Mouse (Mus musculus) G1E (cell line): Measurements from ENCODE around the gene Cidec. TPM values are rescaled to one million over a fixed set of nuclear protein-coding genes. Genes with fewer than 3 reads are reported as not detected.

Experiments used
- ATAC-seq: 2 replicates; pipeline ENCODE4 v1.8.0; 2016; ENCODE audit warnings: mild to moderate bottlenecking; ENCODE audit not compliant: insufficient number of reproducible peaks, poor library complexity, low FRiP score, severe bottlenecking; ENCODE audit errors: extremely low read depth
- DNase-seq: peaks from one replicate; pipeline ENCODE4 v3.0.0; 2012; ENCODE audit warnings: low spot score
- H3K27me3 ChIP-seq: 2 replicates; pipeline ENCODE4 v1.6.1; 2012; ENCODE audit warnings: mild to moderate bottlenecking, low read length, inconsistent platforms; ENCODE audit not compliant: insufficient read depth
- H3K36me3 ChIP-seq: replicated peaks from 2 replicates; pipeline ENCODE3; 2012; ENCODE audit warnings: mild to moderate bottlenecking, inconsistent platforms
- H3K4me1 ChIP-seq: 2 replicates; pipeline ENCODE4 v1.6.1; 2012; ENCODE audit warnings: low read depth, low read length, inconsistent platforms, mixed read lengths; ENCODE audit not compliant: insufficient read depth
- H3K4me3 ChIP-seq: 2 replicates; pipeline ENCODE4 v1.5.1; 2012; ENCODE audit warnings: low read depth, mild to moderate bottlenecking, inconsistent platforms, low read length, moderate library complexity, mixed read lengths
- H3K9me3 ChIP-seq: replicated peaks from 2 replicates; pipeline ENCODE4 v1.6.1; 2012; ENCODE audit warnings: inconsistent platforms
- CTCF ChIP-seq: IDR thresholded peaks from 2 replicates; pipeline ENCODE4 v1.5.1; 2012; ENCODE audit warnings: low read depth, low read length, inconsistent platforms, mixed read lengths
- GATA1 ChIP-seq: IDR thresholded peaks from 2 replicates; pipeline ENCODE4 v1.6.1; 2012; ENCODE audit warnings: borderline replicate concordance, low read length, inconsistent platforms, mixed read lengths
- GATA2 ChIP-seq: IDR thresholded peaks from 2 replicates; pipeline ENCODE4 v1.6.1; 2012; ENCODE audit warnings: low read depth, low read length, inconsistent platforms, borderline replicate concordance
- POLR2AphosphoS5 ChIP-seq: IDR thresholded peaks from 2 replicates; pipeline ENCODE4 v1.6.1; 2012; ENCODE audit warnings: low read depth, low read length, inconsistent platforms; ENCODE audit not compliant: insufficient replicate concordance
- TAL1 ChIP-seq: conservative IDR thresholded peaks from 2 replicates; pipeline ENCODE4 v1.6.1; 2012; ENCODE audit warnings: low read depth, low read length, inconsistent platforms, mixed read lengths
- polyA plus RNA-seq: library from polyadenylated mRNA; stranded (reverse); fragments of >175 nt; gene quantifications from 2 replicates; pipeline ENCODE4 v1.2.3, GENCODE M21; 2012
- total RNA-seq, 2 experiments: library from RNA; stranded (forward) in 1 of 2; stranded (reverse) in 1 of 2; fragments of 200-1000 nt in 1 of 2; fragments of >200 nt in 1 of 2; fragmentation: Nextera tagmentation in 1 of 2; gene quantifications; 2 replicates each; pipeline ENCODE4 v1.2.3; 2014 to 2017

Gene Cidec
- total and polyA plus RNA-seq, 3 experiments: 0.27 TPM; not detected in 2

- TF ChIP-seq CTCF: peak; percentile 68
- TF ChIP-seq GATA1: no peak
- DNase-seq (peak; percentile 42), ATAC-seq (no peak; the same call in 1 of the 2 replicates)
- peaks cover 12% of the 10 kb centered on the region for H3K36me3 ChIP-seq
- H3K27me3 ChIP-seq: peaks cover 14% of the 10 kb centered on the region
- H3K4me1 ChIP-seq: peaks cover 17% of the 10 kb centered on the region; the same call in 1 of the 2 replicates
- no peak overlapping the region for H3K4me3 ChIP-seq
- H3K9me3 ChIP-seq: no peaks in the 10 kb centered on the region
Measured at GRCm38 (mm10) chr6:113441147-113441680, 5.7 kb upstream of the Cidec start.

GRCm38 (mm10) chr6:113440686-113441085 lies 5.1 kb upstream of the Cidec start:
- DNase-seq (no peak), ATAC-seq (no peak)
- Histone ChIP-seq H3K9me3 (no peaks in the 10 kb centered on the region), H3K36me3 (peaks cover 8% of the 10 kb centered on the region), H3K4me3 (no peak overlapping the region), H3K27me3 (peaks cover 18% of the 10 kb centered on the region), H3K4me1 (peaks cover 17% of the 10 kb centered on the region; the same call in 1 of the 2 replicates)
- TF ChIP-seq CTCF: no peak
- TF ChIP-seq GATA1: no peak
- no peak for TF ChIP-seq GATA2
- no peak for TF ChIP-seq TAL1
- no peak for TF ChIP-seq POLR2AphosphoS5

- TF ChIP-seq POLR2AphosphoS5 (no peak), CTCF (no peak), TAL1 (no peak), GATA2 (no peak), GATA1 (no peak)
- DNase-seq (no peak), ATAC-seq (no peak)
- Histone ChIP-seq H3K27me3 (peaks cover 29% of the 10 kb centered on the region), H3K4me3 (no peak overlapping the region), H3K4me1 (peaks cover 14% of the 10 kb centered on the region; the same call in 1 of the 2 replicates), H3K36me3 (no peaks in the 10 kb centered on the region), H3K9me3 (no peaks in the 10 kb centered on the region)
Measured at GRCm38 (mm10) chr6:113438721-113439430, 3.3 kb upstream of the Cidec start.

- no peak for TF ChIP-seq GATA2
- TF ChIP-seq CTCF: no peak
- no peak for TF ChIP-seq TAL1
- no peak for TF ChIP-seq GATA1
- Histone ChIP-seq H3K9me3 (no peaks in the 10 kb centered on the region), H3K36me3 (no peaks in the 10 kb centered on the region), H3K4me1 (peaks cover 7% of the 10 kb centered on the region; the same call in 1 of the 2 replicates), H3K27me3 (peaks cover 44% of the 10 kb centered on the region), H3K4me3 (no peak overlapping the region)
- ATAC-seq (no peak), DNase-seq (no peak)
Measured at GRCm38 (mm10) chr6:113437135-113437534, 1.6 kb upstream of the Cidec start.

GRCm38 (mm10) chr6:113434691-113435090 lies 869 bp downstream of the Cidec start:
- ATAC-seq: no peak
- no peaks in the 10 kb centered on the region for H3K9me3 ChIP-seq
- H3K4me1 ChIP-seq: 0 out of 2 replicates have a peak, but pooled peaks cover 2% of the 10 kb centered on the region
- no peaks in the 10 kb centered on the region for H3K36me3 ChIP-seq
- H3K27me3 ChIP-seq: peaks cover 48% of the 10 kb centered on the region
- TF ChIP-seq POLR2AphosphoS5 (no peak), GATA2 (no peak), GATA1 (no peak), CTCF (no peak), TAL1 (no peak)
- no peak overlapping the region for H3K4me3 ChIP-seq
- DNase-seq: no peak

GRCm38 (mm10) chr6:113433661-113434060 lies 1.9 kb downstream of the Cidec start:
- Histone ChIP-seq H3K9me3 (no peaks in the 10 kb centered on the region), H3K36me3 (no peaks in the 10 kb centered on the region), H3K27me3 (peaks cover 49% of the 10 kb centered on the region), H3K4me1 (0 out of 2 replicates have a peak, but pooled peaks cover 2% of the 10 kb centered on the region), H3K4me3 (no peak overlapping the region)
- ATAC-seq (no peak), DNase-seq (no peak)
- TF ChIP-seq POLR2AphosphoS5 (no peak), CTCF (no peak), GATA1 (no peak), GATA2 (no peak), TAL1 (no peak)
